Comparison of ENCODE assay signal across 8 mouse cellular contexts in genomic region chr2:130642684-130643369, GRCm38 (mm10). TPM values are rescaled to one million over a fixed set of nuclear protein-coding genes. Genes with fewer than 3 reads are reported as not detected.
DNase-seq lines count a peak whose midpoint lies in the region; ATAC-seq and TF ChIP-seq lines count a peak whose summit lies in the region.

Gene Lzts3 (minus strand): TSS chr2:130642803.

- H3K9ac ChIP-seq in CH12.LX (ENCODE audit: insufficient read depth, low read depth) = peak within 1 kb of the TSS; percentile 71
- H3K9ac ChIP-seq in forebrain, embryonic 12.5 days = peak within 1 kb of the TSS; percentile 83
- H3K9ac ChIP-seq in heart, embryonic 16.5 days (ENCODE audit: low read length) = peak within 1 kb of the TSS; percentile 69
- peak within 1 kb of the TSS; percentile 66 for H3K9ac ChIP-seq in liver, embryonic 14.5 days (replicated peaks)
- peak within 1 kb of the TSS; percentile 77 for H3K9ac ChIP-seq in stomach, embryonic 16.5 days (ENCODE audit: low read length)

- no peak within 1 kb of the TSS for H3K27ac ChIP-seq in CH12.LX (ENCODE audit: insufficient read depth, low read depth)
- peak within 1 kb of the TSS; percentile 66; the same call in 1 of the 2 replicates for H3K27ac ChIP-seq in forebrain, embryonic 12.5 days
- no peak within 1 kb of the TSS for H3K27ac ChIP-seq in heart, embryonic 16.5 days (ENCODE audit: low read length)
- peak within 1 kb of the TSS; percentile 21; the same call in 1 of the 2 replicates for H3K27ac ChIP-seq in liver, embryonic 14.5 days
- no peak within 1 kb of the TSS for H3K27ac ChIP-seq in stomach, embryonic 16.5 days (ENCODE audit: low read length)

- no peak for TF ChIP-seq EP300 in CH12.LX (IDR thresholded peaks at IDR 0.05; ENCODE audit: low read length)
- no peak for TF ChIP-seq EP300 in liver, embryonic 14.5 days (IDR thresholded peaks at IDR 0.05; ENCODE audit: low read depth)

- no peaks in the 10 kb centered on the region for H3K9me3 ChIP-seq in CH12.LX (replicated peaks; ENCODE audit: low read length)
- no peaks in the 10 kb centered on the region for H3K9me3 ChIP-seq in forebrain, embryonic 12.5 days
- H3K9me3 ChIP-seq in heart, embryonic 16.5 days (replicated peaks; ENCODE audit: control insufficient read depth, low read length) = no peaks in the 10 kb centered on the region
- no peaks in the 10 kb centered on the region for H3K9me3 ChIP-seq in liver, embryonic 14.5 days (ENCODE audit: control insufficient read depth, low read length)
- no peaks in the 10 kb centered on the region for H3K9me3 ChIP-seq in stomach, embryonic 16.5 days (replicated peaks; ENCODE audit: control insufficient read depth, low read length)

- no peak for TF ChIP-seq CTCF in CH12.LX (conservative IDR thresholded peaks at IDR 0.05 in 1 of 2, IDR thresholded peaks at IDR 0.05 in 1 of 2; ENCODE audit: low read depth in 2 of 2, low read length in 2 of 2)
- no peak for TF ChIP-seq CTCF in liver, embryonic 14.5 days (IDR thresholded peaks at IDR 0.05; ENCODE audit: low read depth)

- in situ Hi-C loops in CH12.LX (cut with MboI; ENCODE audit: low pct_ligation_motif_present, low pct_unique_long_range_greater_than_20kb, low sequenced_read_pairs) = no loop called here

- peak; percentile 81 for TF ChIP-seq POLR2A in CH12.LX (IDR thresholded peaks at IDR 0.05; ENCODE audit: low read depth, low read length)

- dilution Hi-C loops in CH12.LX (cut with MboI; ENCODE audit: extremely low pct_ligation_motif_present, extremely low pct_unique_long_range_greater_than_20kb, low sequenced_read_pairs) = no loop called here

- ATAC-seq in forebrain, embryonic 12.5 days (ENCODE audit: low FRiP score) = peak; percentile 96
- peak; percentile 97 for ATAC-seq in heart, embryonic 16.5 days (replicated peaks; ENCODE audit: extremely low read depth, insufficient read depth, low FRiP score)
- ATAC-seq in liver, embryonic 14.5 days (ENCODE audit: insufficient read depth) = peak; percentile 97
- ATAC-seq in stomach, embryonic 16.5 days (ENCODE audit: insufficient read depth, low FRiP score) = peak; percentile 94

- no peak for TF ChIP-seq RAD21 in CH12.LX (IDR thresholded peaks at IDR 0.05; ENCODE audit: low read depth, low read length)

- peaks cover 4 to 20% of the 10 kb centered on the region in 2 experiments; a peak in 3 of 4 replicates for H3K4me1 ChIP-seq in CH12.LX (ENCODE audit: control insufficient read depth in 1 of 2, insufficient read depth in 2 of 2)
- H3K4me1 ChIP-seq in forebrain, embryonic 12.5 days = peaks cover 17% of the 10 kb centered on the region
- H3K4me1 ChIP-seq in heart, embryonic 16.5 days (ENCODE audit: control insufficient read depth, insufficient read depth, low read length) = peaks cover 5% of the 10 kb centered on the region; the same call in 1 of the 2 replicates
- peaks cover 3 to 5% of the 10 kb centered on the region in 2 experiments for H3K4me1 ChIP-seq in liver, embryonic 14.5 days (replicated peaks; ENCODE audit: control insufficient read depth in 2 of 2, insufficient read depth in 2 of 2, low read length in 1 of 2)
- peaks cover 6% of the 10 kb centered on the region for H3K4me1 ChIP-seq in stomach, embryonic 16.5 days (ENCODE audit: control insufficient read depth, insufficient read depth, low read length)

- peaks cover 3% of the 10 kb centered on the region for H3K27me3 ChIP-seq in CH12.LX (replicated peaks)
- peaks cover 27% of the 10 kb centered on the region for H3K27me3 ChIP-seq in forebrain, embryonic 12.5 days
- H3K27me3 ChIP-seq in heart, embryonic 16.5 days (ENCODE audit: control insufficient read depth, insufficient read depth, low read length) = peaks cover 9% of the 10 kb centered on the region
- peaks cover 5% of the 10 kb centered on the region for H3K27me3 ChIP-seq in liver, embryonic 14.5 days (ENCODE audit: control insufficient read depth, insufficient read depth, low read length)
- H3K27me3 ChIP-seq in stomach, embryonic 16.5 days (ENCODE audit: control insufficient read depth, insufficient read depth, low read length) = no peaks in the 10 kb centered on the region

- WGBS in forebrain, embryonic 12.5 days = 3% methylated on average over 40 of the region's 40 CpGs
- WGBS in heart, embryonic 16.5 days = 4% methylated on average over 40 of the region's 40 CpGs
- WGBS in liver, embryonic 14.5 days (ENCODE audit: insufficient replicate concordance) = 4% methylated on average over 37 of the region's 40 CpGs
- 3% methylated on average over 38 of the region's 40 CpGs for WGBS in stomach, embryonic 16.5 days

- DNase-seq in CH12.LX (ENCODE audit: extremely low read depth) = peak; percentile 80
- peak; percentile 84 for DNase-seq in c-Kit-positive CD71-positive TER-119-positive erythroid progenitor cells, embryonic 14.5 days (ENCODE audit: low spot score)
- DNase-seq in kidney, postnatal 36 days = peak; percentile 95 to 98
- peak; percentile 80 to 82 (median 82) for DNase-seq in liver, embryonic 14.5 days (ENCODE audit: low read depth in 3 of 3, low spot score in 3 of 3)
- peak; percentile 93 for DNase-seq in neural tube, embryonic 10.5 days (ENCODE audit: extremely low spot score, low spot score)

- H3K4me2 ChIP-seq in CH12.LX (ENCODE audit: insufficient read depth, low read depth, poor library complexity, severe bottlenecking) = peak within 1 kb of the TSS; percentile 93
- H3K4me2 ChIP-seq in forebrain, embryonic 12.5 days = peak within 1 kb of the TSS; percentile 95
- H3K4me2 ChIP-seq in heart, embryonic 16.5 days (ENCODE audit: low read depth, low read length) = peak within 1 kb of the TSS; percentile 99
- H3K4me2 ChIP-seq in liver, embryonic 14.5 days (ENCODE audit: low read depth) = peak within 1 kb of the TSS; percentile 86
- peak within 1 kb of the TSS; percentile 96 for H3K4me2 ChIP-seq in stomach, embryonic 16.5 days (ENCODE audit: low read depth, low read length)

- peaks cover 0 to 14% of the 10 kb centered on the region in 2 experiments for H3K36me3 ChIP-seq in CH12.LX (replicated peaks in 1 of 2; ENCODE audit: control insufficient read depth in 1 of 2, insufficient read depth in 1 of 2, low read length in 1 of 2)
- no peaks in the 10 kb centered on the region for H3K36me3 ChIP-seq in forebrain, embryonic 12.5 days (replicated peaks)
- no peaks in the 10 kb centered on the region for H3K36me3 ChIP-seq in heart, embryonic 16.5 days (ENCODE audit: control insufficient read depth, insufficient read depth)
- H3K36me3 ChIP-seq in liver, embryonic 14.5 days (replicated peaks; ENCODE audit: control insufficient read depth, insufficient read depth, low read depth) = no peaks in the 10 kb centered on the region
- H3K36me3 ChIP-seq in stomach, embryonic 16.5 days (ENCODE audit: control insufficient read depth, insufficient read depth, low read length) = no peaks in the 10 kb centered on the region

- peak within 1 kb of the TSS; percentile 49 to 83 (median 62) for H3K4me3 ChIP-seq in CH12.LX (replicated peaks in 1 of 3; ENCODE audit: low read depth in 2 of 3, low read length in 2 of 3, poor library complexity in 1 of 3)
- H3K4me3 ChIP-seq in forebrain, embryonic 12.5 days (replicated peaks) = peak within 1 kb of the TSS; percentile 65
- peak within 1 kb of the TSS; percentile 59 for H3K4me3 ChIP-seq in heart, embryonic 16.5 days (ENCODE audit: low read length)
- peak within 1 kb of the TSS; percentile 60 to 64 for H3K4me3 ChIP-seq in liver, embryonic 14.5 days (ENCODE audit: insufficient read depth in 1 of 2, low read depth in 2 of 2, low read length in 2 of 2)
- peak within 1 kb of the TSS; percentile 73 for H3K4me3 ChIP-seq in stomach, embryonic 16.5 days (replicated peaks; ENCODE audit: low read length)

- H3K79me2 ChIP-seq in CH12.LX (replicated peaks; ENCODE audit: control insufficient read depth, extremely low read depth, insufficient read depth, poor library complexity, severe bottlenecking) = no peaks in the 10 kb centered on the region

TF ChIP-seq in CH12.LX, 34 proteins besides CTCF, POLR2A, EP300 and RAD21 (continues in another document):
- TF ChIP-seq IRF4 (IDR thresholded peaks at IDR 0.05; ENCODE audit: low read depth, low read length) (peak; percentile 31; the same call in 1 of the 2 replicates), USF1 (IDR thresholded peaks at IDR 0.05; ENCODE audit: low read depth, low read length) (no peak), NELFE (IDR thresholded peaks at IDR 0.05; ENCODE audit: low read depth, low read length) (peak; percentile 72), NRF1 (IDR thresholded peaks at IDR 0.05; ENCODE audit: low read depth, low read length) (no peak), BHLHE40 (IDR thresholded peaks at IDR 0.05; ENCODE audit: low read depth, low read length) (no peak), TBP (conservative IDR thresholded peaks at IDR 0.05; ENCODE audit: low read depth, low read length) (peak; percentile 65; the same call in 1 of the 2 replicates), RCOR1 (conservative IDR thresholded peaks at IDR 0.05; ENCODE audit: low read depth, low read length) (no peak), ZNF384 (IDR thresholded peaks at IDR 0.05; ENCODE audit: low read depth, low read length) (no peak), MYC (IDR thresholded peaks at IDR 0.05; ENCODE audit: low read depth, low read length) (no peak), USF2 (conservative IDR thresholded peaks at IDR 0.05; ENCODE audit: low read depth, low read length) (no peak), ELF1 (IDR thresholded peaks at IDR 0.05; ENCODE audit: low read depth, low read length) (no peak), POLR2AphosphoS2 (IDR thresholded peaks at IDR 0.05; ENCODE audit: low read depth, low read length) (peak; percentile 48; the same call in 1 of the 2 replicates), CHD1 (IDR thresholded peaks at IDR 0.05; ENCODE audit: low read depth, low read length) (no peak), JUND (conservative IDR thresholded peaks at IDR 0.05; ENCODE audit: low read depth, low read length) (no peak), ZMIZ1 (IDR thresholded peaks at IDR 0.05; ENCODE audit: low read depth, low read length) (peak; percentile 72; the same call in 1 of the 2 replicates), GABPA (IDR thresholded peaks at IDR 0.05; ENCODE audit: insufficient replicate concordance, low read depth, low read length) (no peak), E2F4 (IDR thresholded peaks at IDR 0.05; ENCODE audit: insufficient replicate concordance, low read depth, low read length) (no peak), JUN (IDR thresholded peaks at IDR 0.05; ENCODE audit: insufficient read depth, low read depth, low read length) (no peak), PAX5 (IDR thresholded peaks at IDR 0.05; ENCODE audit: low read length) (no peak)

RNA-seq across cellular contexts. Expression of gene Lzts3, which starts in this region (rescaled TPM):
- total RNA-seq in CH12.LX (2012; rRNA removed) (3.7 and 3.9 TPM in 2 replicates), CH12.LX (2014; rRNA removed) (1.2 and 1.5 TPM in 2 replicates)
- 3.6 and 4.2 TPM in 2 replicates for polyA plus RNA-seq in CH12.LX (2012; ENCODE audit: insufficient read length, low read depth)
- 7.2 and 7.4 TPM in 2 replicates for polyA plus RNA-seq in forebrain, embryonic 12.5 days (2016; fragmentation: Nextera tagmentation; extraction: Ambion mirVana)
- polyA plus RNA-seq in heart, embryonic 16.5 days (2015; fragmentation: Nextera tagmentation; extraction: Ambion mirVana) = 2.0 and 2.4 TPM in 2 replicates
- polyA plus RNA-seq in liver, embryonic 14.5 days (2012; rRNA removed) = 2.1 and 2.7 TPM in 2 replicates
- 0.27 and 0.42 TPM in 2 replicates for polyA plus RNA-seq in liver, embryonic 14.5 days (2014; fragmentation: Nextera tagmentation; extraction: Ambion mirVana)
- 7.5 and 8.4 TPM in 2 replicates for polyA plus RNA-seq in stomach, embryonic 16.5 days (2015; fragmentation: Nextera tagmentation; extraction: Ambion mirVana)

Comparison
In these comparisons a context has a peak if more than half of its experiments do, and no peak if none do; other contexts are left out.
1. H3K27ac ChIP-seq: peak in forebrain, embryonic 12.5 days (single experiment) and liver, embryonic 14.5 days (single experiment); none in CH12.LX (single experiment), heart, embryonic 16.5 days (single experiment) and stomach, embryonic 16.5 days (single experiment).
2. Peak in every context shown above with its lines, with median percentiles within 50 percentile points of each other: DNase-seq, H3K4me2 ChIP-seq, H3K4me3 ChIP-seq, H3K9ac ChIP-seq and ATAC-seq.